Mouse (Mus musculus): Measurements from ENCODE around the gene Eme2. TPM values are rescaled to one million over a fixed set of nuclear protein-coding genes. Genes with fewer than 3 reads are reported as not detected.

Eme2 gene
- polyA plus RNA-seq, 1 experiment: 11.2 TPM

DNA sequence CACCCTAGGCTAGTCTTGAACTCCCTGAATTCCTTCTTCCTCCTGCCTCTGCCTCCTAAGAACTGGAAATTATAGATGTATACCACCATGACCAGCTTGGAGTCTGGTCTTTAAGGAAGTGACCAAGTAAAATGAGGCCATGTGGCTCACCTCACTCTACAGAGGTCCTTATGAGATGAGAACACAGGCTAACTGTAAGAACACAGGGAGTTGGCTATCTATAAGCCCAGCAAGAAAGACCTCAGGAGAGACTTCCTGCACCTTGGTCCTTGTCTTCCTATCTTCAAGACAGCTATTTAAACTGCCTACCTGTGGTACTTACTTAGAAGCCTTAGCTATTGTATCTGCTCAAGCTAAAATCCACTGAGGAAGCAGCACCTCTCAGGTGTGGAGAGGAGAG is 19.1 kb upstream of the Eme2 start:
- H3K79me3 ChIP-seq (ENCODE audit: low read depth): no peaks in the 10 kb centered on the region
- H3K79me2 ChIP-seq (ENCODE audit: control insufficient read depth, insufficient read depth): no peaks in the 10 kb centered on the region
- H3K4me3 ChIP-seq (ENCODE audit: insufficient read depth, poor library complexity, severe bottlenecking): no peak overlapping the region
- peaks cover 79% of the 10 kb centered on the region for H3K36me3 ChIP-seq (ENCODE audit: control insufficient read depth, insufficient read depth)
- TF ChIP-seq CTCF (IDR thresholded peaks at IDR 0.05; ENCODE audit: control insufficient read depth, insufficient read depth, insufficient read length): no peak
- no peak for TF ChIP-seq CEBPB (IDR thresholded peaks at IDR 0.05; ENCODE audit: low read depth)
- TF ChIP-seq MYOG (IDR thresholded peaks at IDR 0.05; ENCODE audit: control insufficient read depth, extremely low read depth, insufficient read length): no peak
- TF ChIP-seq FOSL1 (IDR thresholded peaks at IDR 0.05; ENCODE audit: insufficient read depth, low read length, poor library complexity, severe bottlenecking): no peak
- no peak for TF ChIP-seq MYOD1 (IDR thresholded peaks at IDR 0.05; ENCODE audit: control insufficient read depth, insufficient read length, low read depth)
- TF ChIP-seq MAX (IDR thresholded peaks at IDR 0.05): no peak
- TF ChIP-seq USF1 (IDR thresholded peaks at IDR 0.05; ENCODE audit: low read depth): no peak
- H3K27me3 ChIP-seq (ENCODE audit: control insufficient read depth, insufficient read depth, insufficient read length): no peaks in the 10 kb centered on the region
- H3ac ChIP-seq (ENCODE audit: control insufficient read depth, insufficient read length, low read depth): no peak overlapping the region

DNA sequence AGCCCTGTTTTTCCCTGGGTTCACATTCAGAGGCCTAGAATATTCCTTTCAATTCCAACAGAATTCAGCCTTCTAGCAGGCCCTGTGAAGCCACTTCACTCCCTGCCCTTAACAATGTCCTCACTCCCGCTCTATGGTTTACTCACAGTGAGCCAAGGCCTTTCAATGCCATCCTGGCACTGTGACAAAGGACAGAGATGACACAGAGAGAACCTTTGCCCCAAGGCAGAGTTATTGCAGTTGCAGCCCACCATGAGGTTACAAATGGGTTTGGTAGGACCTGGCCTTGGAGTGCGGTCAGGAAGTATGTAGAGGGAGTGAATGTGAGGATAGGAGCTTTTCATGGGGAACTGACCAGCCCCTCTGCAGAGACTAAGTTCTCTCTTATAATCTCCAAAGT is 12.7 kb upstream of the Eme2 start:
- no peaks in the 10 kb centered on the region for H3K79me3 ChIP-seq (ENCODE audit: low read depth)
- H3K27me3 ChIP-seq (ENCODE audit: control insufficient read depth, insufficient read depth, insufficient read length): no peaks in the 10 kb centered on the region
- TF ChIP-seq MYOD1 (IDR thresholded peaks at IDR 0.05; ENCODE audit: control insufficient read depth, insufficient read length, low read depth) (no peak), MAX (IDR thresholded peaks at IDR 0.05) (no peak), MYOG (IDR thresholded peaks at IDR 0.05; ENCODE audit: control insufficient read depth, extremely low read depth, insufficient read length) (no peak), CEBPB (IDR thresholded peaks at IDR 0.05; ENCODE audit: low read depth) (no peak), CTCF (IDR thresholded peaks at IDR 0.05; ENCODE audit: control insufficient read depth, insufficient read depth, insufficient read length) (no peak), USF1 (IDR thresholded peaks at IDR 0.05; ENCODE audit: low read depth) (no peak), FOSL1 (IDR thresholded peaks at IDR 0.05; ENCODE audit: insufficient read depth, low read length, poor library complexity, severe bottlenecking) (no peak)
- H3ac ChIP-seq (ENCODE audit: control insufficient read depth, insufficient read length, low read depth): no peak overlapping the region
- no peaks in the 10 kb centered on the region for H3K79me2 ChIP-seq (ENCODE audit: control insufficient read depth, insufficient read depth)
- peaks cover 85% of the 10 kb centered on the region for H3K36me3 ChIP-seq (ENCODE audit: control insufficient read depth, insufficient read depth)
- H3K4me3 ChIP-seq (ENCODE audit: insufficient read depth, poor library complexity, severe bottlenecking): no peak overlapping the region

DNA sequence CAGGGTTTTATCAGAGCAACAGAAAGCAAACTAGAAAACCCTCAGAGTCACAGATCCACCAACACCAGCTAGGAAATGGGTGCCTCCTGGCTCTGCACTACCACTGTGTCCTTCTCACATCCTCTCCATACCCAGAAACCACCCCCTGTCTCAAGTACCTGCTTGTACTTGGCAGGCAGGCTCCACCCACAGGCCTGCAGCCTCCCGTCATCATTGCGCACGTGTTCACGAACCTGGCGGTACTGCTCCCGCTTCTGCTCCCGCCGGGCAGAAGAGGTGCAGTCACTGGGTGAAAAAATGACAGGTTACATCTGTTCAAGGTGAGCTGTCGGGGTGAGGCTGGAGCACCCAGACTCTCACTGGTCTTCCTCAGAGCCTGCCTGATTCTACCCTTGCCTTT is 8.9 kb upstream of the Eme2 start:
- H3K4me3 ChIP-seq (ENCODE audit: insufficient read depth, poor library complexity, severe bottlenecking): no peak overlapping the region
- no peak for TF ChIP-seq MAX (IDR thresholded peaks at IDR 0.05)
- no peak for TF ChIP-seq CEBPB (IDR thresholded peaks at IDR 0.05; ENCODE audit: low read depth)
- no peak for TF ChIP-seq MYOG (IDR thresholded peaks at IDR 0.05; ENCODE audit: control insufficient read depth, extremely low read depth, insufficient read length)
- TF ChIP-seq FOSL1 (IDR thresholded peaks at IDR 0.05; ENCODE audit: insufficient read depth, low read length, poor library complexity, severe bottlenecking): no peak
- TF ChIP-seq MYOD1 (IDR thresholded peaks at IDR 0.05; ENCODE audit: control insufficient read depth, insufficient read length, low read depth): no peak
- no peak for TF ChIP-seq USF1 (IDR thresholded peaks at IDR 0.05; ENCODE audit: low read depth)
- TF ChIP-seq CTCF (IDR thresholded peaks at IDR 0.05; ENCODE audit: control insufficient read depth, insufficient read depth, insufficient read length): no peak
- peaks cover 86% of the 10 kb centered on the region for H3K36me3 ChIP-seq (ENCODE audit: control insufficient read depth, insufficient read depth)
- H3K27me3 ChIP-seq (ENCODE audit: control insufficient read depth, insufficient read depth, insufficient read length): no peaks in the 10 kb centered on the region
- no peak overlapping the region for H3ac ChIP-seq (ENCODE audit: control insufficient read depth, insufficient read length, low read depth)
- no peaks in the 10 kb centered on the region for H3K79me3 ChIP-seq (ENCODE audit: low read depth)
- H3K79me2 ChIP-seq (ENCODE audit: control insufficient read depth, insufficient read depth): no peaks in the 10 kb centered on the region

DNA sequence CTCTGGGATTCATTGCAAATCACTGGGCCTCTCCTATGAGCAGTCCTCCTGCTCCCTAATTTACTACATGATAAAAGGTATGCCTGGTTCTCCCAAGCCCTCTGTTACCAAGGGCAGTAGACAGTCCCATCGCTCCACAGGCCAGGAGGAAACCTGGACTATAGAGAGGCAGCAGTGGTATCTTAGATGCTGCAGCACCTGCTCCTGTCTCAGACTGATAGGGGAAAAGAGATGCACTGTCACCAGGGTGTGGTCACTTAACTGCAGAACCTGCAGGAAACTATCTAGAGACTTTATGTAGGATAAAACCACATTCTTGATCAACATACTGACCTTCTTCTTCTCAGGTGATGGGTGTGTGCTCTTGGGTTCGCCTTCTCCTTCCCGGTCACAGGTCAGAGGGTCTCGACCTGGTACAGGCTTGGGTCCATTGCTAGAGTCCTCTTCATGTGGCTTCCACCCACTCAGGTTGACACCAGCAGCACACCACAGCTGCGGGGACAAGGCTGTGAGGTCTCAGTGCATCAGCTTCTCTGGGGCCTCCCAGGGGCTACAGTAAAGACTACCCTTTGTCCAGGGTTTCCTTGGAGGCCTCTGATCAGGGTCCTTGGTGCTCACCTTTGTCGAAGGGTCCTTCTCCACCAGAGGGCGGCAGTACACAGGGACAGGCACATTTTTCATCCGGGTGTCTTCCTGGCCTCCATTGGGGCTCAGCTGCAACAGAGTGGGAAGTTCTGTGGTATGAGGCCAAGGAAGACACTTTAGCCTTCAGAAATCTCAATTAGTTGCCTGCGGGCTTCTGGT is 8.0 kb upstream of the Eme2 start:
- Histone ChIP-seq H3K27me3 (ENCODE audit: control insufficient read depth, insufficient read depth, insufficient read length) (no peaks in the 10 kb centered on the region), H3K36me3 (ENCODE audit: control insufficient read depth, insufficient read depth) (peaks cover 80% of the 10 kb centered on the region), H3K4me3 (ENCODE audit: insufficient read depth, poor library complexity, severe bottlenecking) (no peak overlapping the region), H3K79me2 (ENCODE audit: control insufficient read depth, insufficient read depth) (no peaks in the 10 kb centered on the region), H3ac (ENCODE audit: control insufficient read depth, insufficient read length, low read depth) (no peak overlapping the region), H3K79me3 (ENCODE audit: low read depth) (no peaks in the 10 kb centered on the region)
- TF ChIP-seq FOSL1 (IDR thresholded peaks at IDR 0.05; ENCODE audit: insufficient read depth, low read length, poor library complexity, severe bottlenecking) (no peak), CTCF (IDR thresholded peaks at IDR 0.05; ENCODE audit: control insufficient read depth, insufficient read depth, insufficient read length) (peak; percentile 16)

DNA sequence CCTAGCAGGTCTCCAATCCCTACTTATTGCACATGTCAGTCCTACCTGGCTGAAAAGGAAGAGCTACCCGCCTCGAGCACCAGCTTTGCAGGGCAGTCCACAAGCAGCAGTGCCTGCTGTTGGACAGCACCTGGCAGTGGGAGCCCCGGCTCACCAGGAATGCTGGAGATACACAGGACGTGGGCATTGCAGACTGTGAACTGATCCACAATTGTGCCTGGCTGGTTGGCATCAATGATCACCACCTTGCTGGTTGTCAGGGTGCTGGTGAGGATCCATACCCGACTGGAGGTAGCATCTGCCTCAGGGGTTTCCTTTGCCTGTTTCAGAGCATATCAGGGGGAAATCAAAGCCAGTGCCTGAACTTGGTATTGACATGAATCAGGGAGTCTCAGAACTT is 7.2 kb upstream of the Eme2 start:
- Histone ChIP-seq H3K79me3 (ENCODE audit: low read depth) (no peaks in the 10 kb centered on the region), H3K27me3 (ENCODE audit: control insufficient read depth, insufficient read depth, insufficient read length) (no peaks in the 10 kb centered on the region), H3K4me3 (ENCODE audit: insufficient read depth, poor library complexity, severe bottlenecking) (no peak overlapping the region), H3ac (ENCODE audit: control insufficient read depth, insufficient read length, low read depth) (no peak overlapping the region), H3K36me3 (ENCODE audit: control insufficient read depth, insufficient read depth) (peaks cover 80% of the 10 kb centered on the region), H3K79me2 (ENCODE audit: control insufficient read depth, insufficient read depth) (peaks cover 1% of the 10 kb centered on the region)
- no peak for TF ChIP-seq CEBPB (IDR thresholded peaks at IDR 0.05; ENCODE audit: low read depth)
- TF ChIP-seq USF1 (IDR thresholded peaks at IDR 0.05; ENCODE audit: low read depth): no peak
- no peak for TF ChIP-seq MAX (IDR thresholded peaks at IDR 0.05)
- TF ChIP-seq MYOD1 (IDR thresholded peaks at IDR 0.05; ENCODE audit: control insufficient read depth, insufficient read length, low read depth): no peak
- TF ChIP-seq CTCF (IDR thresholded peaks at IDR 0.05; ENCODE audit: control insufficient read depth, insufficient read depth, insufficient read length): no peak
- TF ChIP-seq FOSL1 (IDR thresholded peaks at IDR 0.05; ENCODE audit: insufficient read depth, low read length, poor library complexity, severe bottlenecking): no peak
- TF ChIP-seq MYOG (IDR thresholded peaks at IDR 0.05; ENCODE audit: control insufficient read depth, extremely low read depth, insufficient read length): no peak

Data from C2C12 (cell line).